Mouse (Mus musculus): ENCODE data around the gene Msh6. TPM values are rescaled to one million over a fixed set of nuclear protein-coding genes. Genes with fewer than 3 reads are reported as not detected.
"Not testable (repeated sequence)": the region's sequence is repeated elsewhere in the genome, so short reads cannot be mapped to it uniquely, and the experiment has no call there.

Gene Msh6
- total RNA-seq (2021): 10 to 100 TPM; 18.9 to 23.8 TPM
- long read RNA-seq, experiment 1, full-length matches to known transcripts: 12 of 15 reads
- long read RNA-seq, experiment 1, partial matches to known transcripts: 3 of 15 reads
- long read RNA-seq, experiment 1, other reads (novel, unspliced or antisense): 0 of 15 reads
- long read RNA-seq, experiment 2, full-length matches to known transcripts: 11 of 14 reads
- long read RNA-seq, experiment 2, partial matches to known transcripts: 2 of 14 reads
- long read RNA-seq, experiment 2, other reads (novel, unspliced or antisense): 1 of 14 reads

DNA sequence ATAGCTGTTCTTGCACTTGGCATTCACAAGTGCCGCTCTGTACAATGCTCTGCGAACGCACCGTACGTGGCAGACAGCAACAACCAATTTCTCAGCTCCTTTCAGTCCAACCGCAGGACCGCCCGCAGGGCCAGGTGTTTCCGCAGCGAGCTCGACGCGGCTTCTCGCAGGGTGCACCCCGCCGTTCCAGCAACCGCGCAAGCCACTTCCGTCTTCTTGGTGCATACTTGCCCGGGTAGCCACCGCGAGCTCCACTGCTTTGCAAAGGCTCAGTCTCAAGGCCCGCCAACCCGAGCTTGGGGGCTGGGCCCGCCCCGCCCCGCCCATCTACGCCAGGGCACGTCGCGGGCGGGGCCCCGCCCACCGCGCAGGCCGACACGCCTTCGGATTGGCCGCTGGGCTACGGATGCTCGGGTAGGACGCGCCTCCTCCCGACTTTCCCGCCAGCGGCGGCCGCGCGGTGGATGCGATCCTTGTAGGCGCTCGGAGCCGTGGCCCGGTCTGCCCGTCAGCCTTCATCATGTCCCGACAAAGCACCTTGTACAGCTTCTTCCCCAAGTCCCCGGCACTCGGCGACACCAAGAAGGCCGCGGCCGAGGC, at the start of gene Msh6:
Gene Msh6 (plus strand): TSS at position 434 of the 600 bp plus-strand sequence.
- peak; percentile 95 for DNase-seq

- no peak for DNase-seq
These were observed 40.5 kb upstream of the Msh6 start for GRCm38 (mm10) chr17:87934326-87934725.

DNA sequence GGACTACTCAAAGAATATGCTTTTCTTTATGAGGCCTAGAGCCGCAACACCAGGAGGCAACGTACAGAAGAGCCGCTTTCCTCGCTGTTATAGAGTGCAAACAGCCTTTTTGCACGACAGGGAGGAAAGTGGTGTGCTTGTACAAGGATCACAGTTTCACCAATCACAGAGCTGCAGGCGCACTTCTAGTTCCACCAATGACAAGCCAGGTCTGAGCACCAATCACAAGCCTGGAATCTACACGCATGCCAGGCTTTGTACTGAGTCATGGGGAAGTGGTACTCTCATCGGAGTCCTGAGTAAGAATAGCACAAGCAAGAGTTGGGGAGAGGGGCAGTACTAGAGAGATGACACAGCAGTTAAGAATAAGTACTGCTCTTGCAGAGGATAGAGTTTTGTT, 40.1 kb upstream of the Msh6 start:
- no peak for DNase-seq

DNA sequence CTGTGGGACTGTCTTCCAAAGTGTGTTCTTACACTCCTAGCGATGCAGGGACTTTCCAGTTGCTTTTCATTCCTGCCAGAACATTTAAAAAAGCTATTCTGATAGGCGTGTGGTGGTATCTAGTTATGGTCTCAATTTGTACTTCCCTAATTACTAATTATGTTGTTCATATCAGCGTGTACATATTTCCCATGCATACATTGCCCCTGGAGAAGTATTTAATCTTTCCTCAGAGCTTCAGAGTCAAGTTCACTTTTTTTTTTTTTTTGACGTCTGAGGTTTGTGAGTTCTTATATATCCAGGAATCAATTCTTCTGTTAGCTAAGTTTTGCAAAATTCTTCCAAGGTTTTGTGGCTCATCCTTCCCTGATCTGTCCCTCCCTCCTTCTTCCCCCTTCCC, 38.7 kb upstream of the Msh6 start:
- no peak for DNase-seq

DNA sequence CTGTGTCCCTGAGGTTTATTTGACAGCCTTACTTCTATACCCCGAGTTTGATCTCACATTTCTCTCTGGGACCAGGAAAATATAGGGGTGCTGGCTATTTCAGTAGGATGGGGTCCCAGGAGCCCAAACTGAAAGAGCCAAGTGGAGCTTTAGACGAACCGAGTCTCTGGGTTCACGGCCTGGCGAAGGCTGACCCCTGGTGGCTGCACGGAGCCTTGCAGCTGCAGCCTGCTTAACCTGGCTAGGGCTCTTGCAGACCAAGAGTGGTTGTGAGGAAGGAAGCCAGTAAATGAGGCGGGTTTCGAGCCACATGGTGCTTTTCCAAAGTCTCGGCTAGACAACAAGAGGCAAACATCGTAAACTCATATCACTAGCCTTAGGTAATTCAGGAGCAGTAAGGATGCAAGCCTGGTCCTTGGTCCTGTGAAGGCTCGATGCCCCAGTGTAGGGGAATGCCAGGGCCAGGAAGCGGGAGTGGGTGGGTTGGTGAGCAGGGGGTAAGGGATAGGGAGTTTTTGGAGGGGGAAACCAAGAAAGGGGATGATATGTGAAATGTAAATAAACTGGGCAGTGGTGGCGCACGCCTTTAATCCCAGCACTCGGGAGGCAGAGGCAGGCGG, 25.8 kb upstream of the Msh6 start:
- DNase-seq: peak; percentile 89

DNA sequence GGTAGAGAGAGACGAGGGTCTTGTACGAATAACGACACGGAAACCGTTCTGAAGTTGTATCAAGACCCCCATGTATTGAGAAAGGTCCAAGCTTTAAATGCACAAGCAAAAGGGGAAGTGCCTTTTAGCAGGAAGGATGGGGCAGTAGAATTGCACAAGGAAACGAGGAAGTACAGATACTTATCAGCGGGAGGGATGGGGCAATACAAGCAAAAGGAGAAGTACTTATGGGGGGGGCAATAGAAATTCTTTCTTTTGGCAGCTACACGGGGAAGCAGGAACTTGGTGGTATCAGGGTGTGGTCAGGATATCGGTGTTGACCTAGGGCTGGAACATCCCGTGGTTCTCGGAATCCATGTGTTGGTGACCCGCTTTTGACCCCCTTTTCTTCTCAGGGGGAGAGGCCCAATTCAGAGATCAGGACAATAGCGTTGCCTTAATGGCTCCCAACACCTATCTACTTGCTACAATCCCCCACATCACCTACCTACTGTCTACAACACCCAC, 20.2 kb upstream of the Msh6 start:
- not testable (repeated sequence) for DNase-seq

- no peak for DNase-seq
These were observed 17.6 kb upstream of the Msh6 start for GRCm38 (mm10) chr17:87957096-87957840.

- peak; percentile 26 for DNase-seq
These were observed 16.6 kb upstream of the Msh6 start for GRCm38 (mm10) chr17:87958283-87958682.

GRCm38 (mm10) chr17:87959406-87959805, 15.5 kb upstream of the Msh6 start:
- not testable (repeated sequence) for DNase-seq

GRCm38 (mm10) chr17:87959931-87960330, 14.9 kb upstream of the Msh6 start:
- not testable (repeated sequence) for DNase-seq

DNA sequence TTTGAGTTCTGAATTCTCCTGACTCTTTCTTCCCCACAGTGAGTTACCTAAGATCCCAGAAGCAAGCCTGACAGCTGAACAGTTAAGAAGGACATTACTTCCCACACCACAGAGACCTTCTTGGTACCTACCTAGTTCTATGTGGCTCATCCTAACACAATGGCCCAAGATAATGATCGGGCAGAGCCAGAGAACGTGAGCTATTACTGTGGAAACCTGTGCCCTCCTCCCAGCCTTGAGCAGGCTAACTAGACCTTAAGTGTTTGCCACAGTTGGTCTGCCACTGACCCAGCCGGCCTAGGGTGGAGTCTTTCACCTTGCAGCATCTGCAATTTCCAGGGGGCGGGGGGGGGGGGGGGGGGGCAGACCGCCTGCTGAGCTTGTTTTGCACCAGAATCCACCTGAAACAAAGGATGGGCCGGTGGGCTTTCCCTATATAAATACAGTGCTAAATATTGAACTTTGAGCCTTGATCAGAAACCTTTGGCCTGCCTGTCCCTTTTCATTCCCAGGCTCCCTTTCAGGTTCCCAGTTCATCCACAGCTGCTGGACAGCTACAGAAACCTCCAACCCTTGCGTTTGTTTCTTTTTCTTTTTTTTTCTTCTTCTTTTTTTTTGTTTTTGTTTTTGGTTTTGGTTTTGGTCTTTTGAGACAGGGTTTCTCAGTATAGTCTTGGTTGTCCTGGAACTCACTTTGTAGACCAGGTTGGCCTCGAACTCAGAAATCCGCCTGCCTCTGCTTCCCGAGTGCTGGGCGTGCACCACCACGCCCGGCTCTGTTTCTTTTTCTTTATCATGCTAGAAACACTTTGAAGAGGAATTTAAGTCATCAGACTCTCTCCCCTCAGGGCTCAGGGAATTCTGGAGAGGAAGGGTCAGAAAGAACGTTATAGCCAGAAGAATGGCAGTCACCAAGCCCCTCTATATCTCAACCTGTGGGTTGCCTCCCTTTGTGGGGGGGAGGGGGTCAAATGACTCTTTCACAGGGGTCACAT, 11.5 kb upstream of the Msh6 start:
- no peak for DNase-seq

DNA sequence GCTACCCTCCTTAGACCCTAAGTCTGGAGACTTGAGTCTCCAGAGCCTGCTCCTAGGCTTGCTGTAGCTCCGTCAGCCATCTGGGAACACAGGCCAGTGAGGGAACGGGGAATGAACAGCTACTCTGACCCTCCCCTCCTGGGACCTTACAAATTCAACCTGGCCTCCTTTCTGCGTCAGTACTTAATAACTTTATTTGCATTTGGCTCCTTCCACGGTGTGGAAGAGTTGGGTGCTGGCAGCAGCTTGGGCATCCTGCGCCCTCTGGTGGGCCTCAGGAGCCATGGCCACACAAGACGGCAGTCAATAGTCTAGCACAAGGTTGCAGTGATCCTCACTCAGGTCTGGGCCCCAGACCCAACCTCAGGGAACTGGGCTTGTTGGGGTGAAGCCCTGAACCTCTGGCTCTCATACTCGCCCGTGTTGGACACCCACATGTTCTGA, 6.4 kb upstream of the Msh6 start:
- DNase-seq: not testable (repeated sequence)

DNA sequence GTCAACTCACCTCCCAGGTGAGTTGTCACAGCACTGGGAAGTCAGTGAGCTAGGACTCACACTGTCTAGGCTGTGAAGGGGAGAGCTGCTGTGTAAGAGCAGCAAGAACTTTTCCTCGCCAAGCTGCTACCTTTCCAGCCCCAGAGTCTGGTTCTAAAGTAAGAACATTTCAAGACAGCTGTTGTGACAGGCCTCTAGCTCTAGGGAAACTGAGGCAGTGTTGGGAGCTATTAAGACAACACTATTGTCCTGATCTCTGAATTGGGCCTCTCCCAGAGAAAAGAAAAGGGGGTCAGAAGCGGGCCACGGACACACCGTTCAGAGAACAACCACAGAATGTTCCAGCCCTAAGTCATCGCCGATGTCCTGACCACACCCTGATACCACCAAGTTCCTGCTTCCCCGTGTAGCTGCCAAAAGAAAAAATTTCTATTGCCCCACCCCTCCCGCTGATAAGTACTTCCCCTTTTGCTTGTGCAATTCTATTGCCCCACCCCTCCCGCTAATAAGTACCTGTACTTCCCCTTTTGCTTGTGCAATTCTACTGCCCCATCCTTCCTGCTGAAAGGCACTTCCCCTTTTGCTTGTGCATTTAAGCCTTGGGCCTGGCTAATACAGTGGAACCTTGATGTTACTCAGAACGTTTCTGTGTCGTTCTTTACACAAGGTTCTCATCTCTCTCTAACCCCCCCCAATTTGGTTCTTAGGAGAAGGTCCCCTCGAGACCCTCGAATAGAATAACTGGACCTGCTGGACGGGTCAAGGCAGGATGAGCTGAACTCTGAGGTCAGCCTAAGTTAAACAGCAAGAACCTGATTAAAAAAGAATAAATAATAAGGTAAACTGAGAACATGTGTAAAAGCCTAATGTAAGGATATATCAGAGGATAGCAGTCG, 2.9 kb upstream of the Msh6 start:
- not testable (repeated sequence) for DNase-seq

- no peak for DNase-seq
These were observed 2.0 kb upstream of the Msh6 start for GRCm38 (mm10) chr17:87972856-87973255.

- no peak for DNase-seq
These were observed 1.3 kb upstream of the Msh6 start for GRCm38 (mm10) chr17:87973261-87974167.

GRCm38 (mm10) chr17:87975229-87975853, 479 bp downstream of the Msh6 start:
- peak; percentile 79 for DNase-seq

GRCm38 (mm10) chr17:87976154-87976806, 1.4 kb downstream of the Msh6 start:
- DNase-seq: no peak

DNA sequence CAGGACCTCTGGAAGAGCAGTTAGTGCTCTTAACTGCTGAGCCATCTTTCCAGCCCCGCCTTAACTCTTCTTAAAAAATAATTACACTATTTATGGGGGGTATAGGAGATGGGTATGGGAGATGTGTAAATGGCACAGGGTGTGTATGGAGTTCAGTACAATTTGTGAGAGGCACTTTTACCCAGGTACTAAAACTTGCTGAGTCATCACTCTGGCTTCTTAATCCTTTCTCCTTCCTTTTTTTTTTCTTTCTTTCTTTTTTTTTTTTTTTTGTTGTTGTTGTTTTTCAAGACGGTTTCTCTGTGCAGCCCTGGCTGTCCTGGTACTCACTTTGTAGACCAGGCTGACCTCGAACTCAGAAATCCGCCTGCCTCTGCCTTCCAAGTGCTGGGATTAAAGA, 2.1 kb downstream of the Msh6 start:
- not testable (repeated sequence) for DNase-seq

Measured in adrenal gland, postnatal 10 days (tissue).